Mouse (Mus musculus) lung, adult 2 months (tissue): ENCODE measurements around the gene Fam219b. TPM values are rescaled to one million over a fixed set of nuclear protein-coding genes. Genes with fewer than 3 reads are reported as not detected.

Experiments used
- DNase-seq: peaks from one replicate; pipeline ENCODE4 v3.0.0; 2022
- H3K4me1 ChIP-seq: fragments of 200-500 bp; 2 replicates; pipeline ENCODE4 v1.6.1; 2011; ENCODE audit warnings: low read length; ENCODE audit not compliant: control insufficient read depth, insufficient read depth
- H3K4me3 ChIP-seq: fragments of 200-500 bp; replicated peaks from 2 replicates; pipeline ENCODE3; 2011; ENCODE audit warnings: low read depth, mild to moderate bottlenecking, control low read depth, low read length; ENCODE audit errors: extremely low read depth
- CTCF ChIP-seq: fragments of 200-500 bp; IDR thresholded peaks from 2 replicates; pipeline ENCODE4 v1.5.1; 2011; ENCODE audit warnings: mild to moderate bottlenecking, low read length, control low read depth; ENCODE audit not compliant: insufficient read depth
- POLR2A ChIP-seq: fragments of 200-500 bp; IDR thresholded peaks from 2 replicates; pipeline ENCODE4 v1.6.1; 2011; ENCODE audit warnings: low read depth, mild to moderate bottlenecking, control low read depth, low read length, borderline replicate concordance; ENCODE audit errors: extremely low read depth
- WGBS: fragments of 180-500 bp; shearing (Covaris S2); methylation state at CpG from one replicate; pipeline ENCODE4 v1.1.7; 2018; 5-methylcytosine and 5-hydroxymethylcytosine counted together
- polyA plus RNA-seq: library from polyadenylated mRNA; depleted of rRNA; stranded (reverse); fragments of >200 nt; gene quantifications from 2 replicates; pipeline ENCODE4 v1.2.3, GENCODE M21; 2012

Fam219b gene
- polyA plus RNA-seq, 1 experiment: 9.5 TPM

GRCm38 (mm10) chr9:57522114-57522860, 15.0 kb upstream of the Fam219b start:
- DNase-seq: no peak
- WGBS: 22% methylated on average over 7 of the region's 7 CpGs
- no peak for TF ChIP-seq POLR2A
- no peak for TF ChIP-seq CTCF
- Histone ChIP-seq H3K4me3 (no peak overlapping the region), H3K4me1 (peaks cover 13% of the 10 kb centered on the region)

GRCm38 (mm10) chr9:57522861-57523246, 14.5 kb upstream of the Fam219b start:
- no peak for DNase-seq
- TF ChIP-seq CTCF (no peak), POLR2A (no peak)
- WGBS: 54% methylated on average over 4 of the region's 4 CpGs
- no peak overlapping the region for H3K4me3 ChIP-seq
- peaks cover 13% of the 10 kb centered on the region for H3K4me1 ChIP-seq

- WGBS: 77% methylated on average over 1 of the region's 1 CpGs
- DNase-seq: no peak
- H3K4me3 ChIP-seq: no peak overlapping the region
- H3K4me1 ChIP-seq: peaks cover 13% of the 10 kb centered on the region
- TF ChIP-seq CTCF (no peak), POLR2A (no peak)
Measured at GRCm38 (mm10) chr9:57523754-57524153, 13.6 kb upstream of the Fam219b start.

GRCm38 (mm10) chr9:57524439-57524838, 12.9 kb upstream of the Fam219b start:
- TF ChIP-seq POLR2A (no peak), CTCF (no peak)
- H3K4me3 ChIP-seq: no peak overlapping the region

GRCm38 (mm10) chr9:57525516-57525915, 11.8 kb upstream of the Fam219b start:
- no peak overlapping the region for H3K4me3 ChIP-seq
- TF ChIP-seq CTCF: no peak
- TF ChIP-seq POLR2A: no peak
- peaks cover 13% of the 10 kb centered on the region for H3K4me1 ChIP-seq
- WGBS: 37% methylated on average over 2 of the region's 2 CpGs
- no peak for DNase-seq

More at GRCm38 (mm10) chr9:57524439-57524838, 12.9 kb upstream of the Fam219b start:
- peaks cover 13% of the 10 kb centered on the region for H3K4me1 ChIP-seq
- no peak for DNase-seq

GRCm38 (mm10) chr9:57526435-57526834, 10.9 kb upstream of the Fam219b start:
- no peak for DNase-seq
- TF ChIP-seq POLR2A (no peak), CTCF (no peak)
- Histone ChIP-seq H3K4me1 (peaks cover 13% of the 10 kb centered on the region), H3K4me3 (no peak overlapping the region)

- DNase-seq: no peak
- H3K4me3 ChIP-seq: no peak overlapping the region
- no peak for TF ChIP-seq POLR2A
- TF ChIP-seq CTCF: no peak
- 57% methylated on average over 1 of the region's 1 CpGs for WGBS
- H3K4me1 ChIP-seq: peaks cover 3% of the 10 kb centered on the region; the same call in 1 of the 2 replicates
Measured at GRCm38 (mm10) chr9:57531946-57532345, 5.4 kb upstream of the Fam219b start.

GRCm38 (mm10) chr9:57536362-57536761, 966 bp upstream of the Fam219b start:
- DNase-seq: no peak
- H3K4me1 ChIP-seq: peaks cover 3% of the 10 kb centered on the region; the same call in 1 of the 2 replicates
- TF ChIP-seq CTCF (no peak), POLR2A (no peak)
- 82% methylated on average over 5 of the region's 5 CpGs for WGBS
- H3K4me3 ChIP-seq: no peak overlapping the region

- Histone ChIP-seq H3K4me1 (peaks cover 3% of the 10 kb centered on the region; the same call in 1 of the 2 replicates), H3K4me3 (peak overlapping the region; percentile 72)
- DNase-seq: no peak
- no peak for TF ChIP-seq POLR2A
- TF ChIP-seq CTCF: no peak
- WGBS: under 1% methylated on average over 24 of the region's 24 CpGs
Measured at GRCm38 (mm10) chr9:57537728-57538181, 427 bp downstream of the Fam219b start.

- WGBS: 82% methylated on average over 2 of the region's 2 CpGs
- Histone ChIP-seq H3K4me3 (no peak overlapping the region), H3K4me1 (peaks cover 3% of the 10 kb centered on the region; the same call in 1 of the 2 replicates)
- no peak for DNase-seq
- TF ChIP-seq POLR2A (no peak), CTCF (no peak)
Measured at GRCm38 (mm10) chr9:57539550-57539949, 2.2 kb downstream of the Fam219b start.

- H3K4me3 ChIP-seq: no peak overlapping the region
- peak; percentile 42 for DNase-seq
- TF ChIP-seq POLR2A (no peak), CTCF (no peak)
- WGBS: 0% methylated on average over 1 of the region's 1 CpGs
- H3K4me1 ChIP-seq: peaks cover 3% of the 10 kb centered on the region; the same call in 1 of the 2 replicates
Measured at GRCm38 (mm10) chr9:57541312-57541711, 4.0 kb downstream of the Fam219b start.
